Mouse (Mus musculus): Measurements from ENCODE around the gene Akap10. TPM values are rescaled to one million over a fixed set of nuclear protein-coding genes. Genes with fewer than 3 reads are reported as not detected.
"Not testable (repeated sequence)": the region's sequence is repeated elsewhere in the genome, so short reads cannot be mapped to it uniquely, and the experiment has no call there.

The Akap10 gene
- polyA plus RNA-seq (2016; fragmentation: Nextera tagmentation; extraction: Ambion mirVana) = 17.3 and 17.9 TPM in 2 replicates

- Histone ChIP-seq H3K27me3 (ENCODE audit: insufficient read depth, poor library complexity, severe bottlenecking) (no peaks in the 10 kb centered on the region), H3K4me3 (peak within 1 kb of the TSS; percentile 84), H3K9me3 (no peaks in the 10 kb centered on the region), H3K36me3 (peaks cover 5% of the 10 kb centered on the region; the same call in 1 of the 2 replicates), H3K4me1 (peaks cover 18% of the 10 kb centered on the region), H3K27ac (peak within 1 kb of the TSS; percentile 97)
- DNase-seq (ENCODE audit: low spot score) = peak; percentile 97
- WGBS = 0% methylated on average over 42 of the region's 43 CpGs
Observed at GRCm38 (mm10) chr11:61930098-61930517, at the start of gene Akap10. Gene Akap10 (minus strand): TSS chr11:61930252.

GRCm38 (mm10) chr11:61975783-61976182 lies 45.7 kb upstream of the Akap10 start:
- Histone ChIP-seq H3K36me3 (no peaks in the 10 kb centered on the region), H3K4me3 (no peak overlapping the region), H3K4me1 (peaks cover 3% of the 10 kb centered on the region; the same call in 1 of the 2 replicates), H3K27me3 (ENCODE audit: insufficient read depth, poor library complexity, severe bottlenecking) (no peaks in the 10 kb centered on the region), H3K27ac (no peak overlapping the region), H3K9me3 (no peaks in the 10 kb centered on the region)
- WGBS = 69% methylated on average over 1 of the region's 1 CpGs
- no peak for DNase-seq (ENCODE audit: low spot score)

- Histone ChIP-seq H3K9me3 (no peaks in the 10 kb centered on the region), H3K27me3 (ENCODE audit: insufficient read depth, poor library complexity, severe bottlenecking) (no peaks in the 10 kb centered on the region), H3K27ac (no peak overlapping the region), H3K4me1 (peaks cover 3% of the 10 kb centered on the region; the same call in 1 of the 2 replicates), H3K36me3 (no peaks in the 10 kb centered on the region), H3K4me3 (no peak overlapping the region)
- 69% methylated on average over 13 of the region's 13 CpGs for WGBS
- no peak for DNase-seq (ENCODE audit: low spot score)
Observed at GRCm38 (mm10) chr11:61974106-61974707, 44.2 kb upstream of the Akap10 start.

- Histone ChIP-seq H3K27me3 (ENCODE audit: insufficient read depth, poor library complexity, severe bottlenecking) (no peaks in the 10 kb centered on the region), H3K4me1 (peaks cover 3% of the 10 kb centered on the region; the same call in 1 of the 2 replicates), H3K27ac (no peak overlapping the region), H3K36me3 (no peaks in the 10 kb centered on the region), H3K4me3 (no peak overlapping the region), H3K9me3 (no peaks in the 10 kb centered on the region)
- WGBS = 56% methylated on average over 7 of the region's 7 CpGs
- DNase-seq (ENCODE audit: low spot score) = no peak
Observed at GRCm38 (mm10) chr11:61971441-61972221, 41.6 kb upstream of the Akap10 start.

- Histone ChIP-seq H3K27ac (no peak overlapping the region), H3K4me3 (no peak overlapping the region), H3K36me3 (no peaks in the 10 kb centered on the region), H3K9me3 (no peaks in the 10 kb centered on the region), H3K4me1 (peaks cover 3% of the 10 kb centered on the region; the same call in 1 of the 2 replicates), H3K27me3 (ENCODE audit: insufficient read depth, poor library complexity, severe bottlenecking) (no peaks in the 10 kb centered on the region)
- no peak for DNase-seq (ENCODE audit: low spot score)
- 62% methylated on average over 5 of the region's 5 CpGs for WGBS
Observed at GRCm38 (mm10) chr11:61970901-61971300, 40.8 kb upstream of the Akap10 start.

- Histone ChIP-seq H3K9me3 (no peaks in the 10 kb centered on the region), H3K36me3 (no peaks in the 10 kb centered on the region), H3K27ac (no peak overlapping the region), H3K27me3 (ENCODE audit: insufficient read depth, poor library complexity, severe bottlenecking) (no peaks in the 10 kb centered on the region), H3K4me3 (no peak overlapping the region), H3K4me1 (no peaks in the 10 kb centered on the region)
- DNase-seq (ENCODE audit: low spot score) = no peak
- 85% methylated on average over 2 of the region's 2 CpGs for WGBS
Observed at GRCm38 (mm10) chr11:61968875-61969274, 38.8 kb upstream of the Akap10 start.

GRCm38 (mm10) chr11:61967034-61967433 lies 37.0 kb upstream of the Akap10 start:
- no peaks in the 10 kb centered on the region for H3K36me3 ChIP-seq
- H3K4me1 ChIP-seq = no peaks in the 10 kb centered on the region
- no peak for DNase-seq (ENCODE audit: low spot score)
- 81% methylated on average over 8 of the region's 8 CpGs for WGBS
- no peaks in the 10 kb centered on the region for H3K9me3 ChIP-seq
- H3K4me3 ChIP-seq = no peak overlapping the region
- H3K27me3 ChIP-seq (ENCODE audit: insufficient read depth, poor library complexity, severe bottlenecking) = no peaks in the 10 kb centered on the region
- H3K27ac ChIP-seq = no peak overlapping the region

GRCm38 (mm10) chr11:61964611-61965010 lies 34.6 kb upstream of the Akap10 start:
- Histone ChIP-seq H3K27ac (no peak overlapping the region), H3K27me3 (ENCODE audit: insufficient read depth, poor library complexity, severe bottlenecking) (no peaks in the 10 kb centered on the region), H3K4me3 (no peak overlapping the region), H3K4me1 (no peaks in the 10 kb centered on the region), H3K36me3 (no peaks in the 10 kb centered on the region), H3K9me3 (no peaks in the 10 kb centered on the region)
- WGBS = 82% methylated on average over 5 of the region's 5 CpGs
- DNase-seq (ENCODE audit: low spot score) = no peak

- no peak for DNase-seq (ENCODE audit: low spot score)
- Histone ChIP-seq H3K9me3 (no peaks in the 10 kb centered on the region), H3K27ac (no peak overlapping the region), H3K4me3 (no peak overlapping the region), H3K36me3 (no peaks in the 10 kb centered on the region), H3K27me3 (ENCODE audit: insufficient read depth, poor library complexity, severe bottlenecking) (peaks cover 10% of the 10 kb centered on the region), H3K4me1 (no peaks in the 10 kb centered on the region)
- WGBS = 77% methylated on average over 3 of the region's 3 CpGs
Observed at GRCm38 (mm10) chr11:61963193-61963592, 33.1 kb upstream of the Akap10 start.

- 68% methylated on average over 6 of the region's 6 CpGs for WGBS
- Histone ChIP-seq H3K4me3 (no peak overlapping the region), H3K27ac (no peak overlapping the region), H3K27me3 (ENCODE audit: insufficient read depth, poor library complexity, severe bottlenecking) (peaks cover 15% of the 10 kb centered on the region), H3K9me3 (no peaks in the 10 kb centered on the region), H3K36me3 (no peaks in the 10 kb centered on the region), H3K4me1 (no peaks in the 10 kb centered on the region)
- no peak for DNase-seq (ENCODE audit: low spot score)
Observed at GRCm38 (mm10) chr11:61962684-61963083, 32.6 kb upstream of the Akap10 start.

GRCm38 (mm10) chr11:61960096-61960495 lies 30.0 kb upstream of the Akap10 start:
- no peak for DNase-seq (ENCODE audit: low spot score)
- no peaks in the 10 kb centered on the region for H3K36me3 ChIP-seq
- 77% methylated on average over 2 of the region's 2 CpGs for WGBS
- no peak overlapping the region for H3K27ac ChIP-seq
- H3K4me3 ChIP-seq = no peak overlapping the region
- no peaks in the 10 kb centered on the region for H3K9me3 ChIP-seq
- H3K4me1 ChIP-seq = peaks cover 9% of the 10 kb centered on the region
- peaks cover 25% of the 10 kb centered on the region for H3K27me3 ChIP-seq (ENCODE audit: insufficient read depth, poor library complexity, severe bottlenecking)

GRCm38 (mm10) chr11:61958706-61959105 lies 28.7 kb upstream of the Akap10 start:
- not testable (repeated sequence) for H3K4me3 ChIP-seq, H3K27ac ChIP-seq
- WGBS = 58% methylated on average over 6 of the region's 6 CpGs

GRCm38 (mm10) chr11:61957296-61957813 lies 27.3 kb upstream of the Akap10 start:
- Histone ChIP-seq H3K9me3 (no peaks in the 10 kb centered on the region), H3K4me1 (peaks cover 9% of the 10 kb centered on the region), H3K4me3 (peak overlapping the region; percentile 79), H3K27me3 (ENCODE audit: insufficient read depth, poor library complexity, severe bottlenecking) (peaks cover 25% of the 10 kb centered on the region), H3K27ac (peak overlapping the region; percentile 72), H3K36me3 (no peaks in the 10 kb centered on the region)
- 6% methylated on average over 25 of the region's 25 CpGs for WGBS
- DNase-seq (ENCODE audit: low spot score) = no peak

More at GRCm38 (mm10) chr11:61958706-61959105, 28.7 kb upstream of the Akap10 start:
- not testable (repeated sequence) for H3K9me3 ChIP-seq; DNase-seq (ENCODE audit: low spot score); H3K4me1 ChIP-seq; H3K36me3 ChIP-seq
- H3K27me3 ChIP-seq (ENCODE audit: insufficient read depth, poor library complexity, severe bottlenecking) = peaks cover 25% of the 10 kb centered on the region
